Mouse (Mus musculus): Measurements from ENCODE around the gene Tm4sf20.

GRCm38 (mm10) chr1:82775293-82775692 is 7.0 kb upstream of the Tm4sf20 start:
- no peak for TF ChIP-seq CTCF (IDR thresholded peaks at IDR 0.05; ENCODE audit: control insufficient read depth, insufficient read depth, insufficient replicate concordance, low read depth, low read length)
- TF ChIP-seq POLR2A (IDR thresholded peaks at IDR 0.05; ENCODE audit: control insufficient read depth, low read depth, low read length): no peak

Data from testis, adult 2 months (tissue).